Mouse (Mus musculus) intestine, postnatal 0 days (tissue): Measurements from ENCODE around the gene Myo16. TPM values are rescaled to one million over a fixed set of nuclear protein-coding genes. Genes with fewer than 3 reads are reported as not detected.

Experiments
- ATAC-seq: fragments of 200-750 bp; cut with Nextera tagmentation; 2 replicates; pipeline ENCODE4 v1.8.0; 2017; ENCODE audit warnings: mild to moderate bottlenecking, moderate TSS enrichment, moderate library complexity
- H3K27ac ChIP-seq: fragments of 300-500 bp; sonication (generic); 2 replicates; pipeline ENCODE4 v1.5.1; 2014; ENCODE audit warnings: mild to moderate bottlenecking, low read depth, low read length, moderate library complexity
- H3K27me3 ChIP-seq: fragments of 300-500 bp; sonication (generic); replicated peaks from 2 replicates; pipeline ENCODE4 v1.6.1; 2014; ENCODE audit warnings: low read length, mixed read lengths; ENCODE audit not compliant: control insufficient read depth, insufficient read depth
- H3K36me3 ChIP-seq: fragments of 300-500 bp; sonication (generic); 2 replicates; pipeline ENCODE4 v1.6.1; 2014; ENCODE audit warnings: mild to moderate bottlenecking, moderate library complexity; ENCODE audit not compliant: control insufficient read depth, insufficient read depth
- H3K4me1 ChIP-seq: fragments of 300-500 bp; sonication (generic); replicated peaks from 2 replicates; pipeline ENCODE4 v1.6.1; 2014; ENCODE audit warnings: antibody characterized with exemption, low read length, mixed read lengths; ENCODE audit not compliant: control insufficient read depth, insufficient read depth
- H3K4me2 ChIP-seq: fragments of 300-500 bp; sonication (generic); replicated peaks from 2 replicates; pipeline ENCODE4 v1.6.1; 2014; ENCODE audit warnings: low read depth, mild to moderate bottlenecking, moderate library complexity
- H3K4me3 ChIP-seq: fragments of 300-500 bp; sonication (generic); 2 replicates; pipeline ENCODE4 v1.5.1; 2014; ENCODE audit warnings: low read depth, low read length
- H3K9ac ChIP-seq: fragments of 300-500 bp; sonication (generic); 2 replicates; pipeline ENCODE4 v1.6.1; 2014; ENCODE audit warnings: mild to moderate bottlenecking, low read depth, low read length
- H3K9me3 ChIP-seq: fragments of 300-500 bp; sonication (generic); 2 replicates; pipeline ENCODE4 v1.6.1; 2016; ENCODE audit warnings: mixed run types; ENCODE audit not compliant: control insufficient read depth
- CTCF ChIP-seq: sonication (generic); IDR thresholded peaks from 2 replicates; pipeline ENCODE4 v1.5.1; 2016; ENCODE audit warnings: low read depth, mild to moderate bottlenecking, control low read depth, antibody characterized with exemption, moderate library complexity
- WGBS: fragments of 180-500 bp; shearing (Covaris S2); extraction: QIAGEN DNeasy Blood & Tissue Kit; methylation state at CpG from one replicate; pipeline ENCODE4 v1.1.7; 2014; 5-methylcytosine and 5-hydroxymethylcytosine counted together
- polyA plus RNA-seq: library from polyadenylated mRNA; unstranded; fragments of >200 nt; fragmentation: Nextera tagmentation; extraction: Ambion mirVana; gene quantifications from 2 replicates; pipeline ENCODE4 v1.2.1, GENCODE M21; 2015

Myo16 gene
- polyA plus RNA-seq, 1 experiment from 2014 or later: not detected

GRCm38 (mm10) chr8:10173033-10173747, 19.5 kb downstream of the Myo16 start:
- no peak overlapping the region for H3K9ac ChIP-seq
- no peaks in the 10 kb centered on the region for H3K4me1 ChIP-seq
- TF ChIP-seq CTCF: no peak
- ATAC-seq: no peak
- 72% methylated on average over 9 of the region's 9 CpGs for WGBS
- no peaks in the 10 kb centered on the region for H3K36me3 ChIP-seq
- no peak overlapping the region for H3K4me3 ChIP-seq
- H3K27ac ChIP-seq: no peak overlapping the region
- H3K27me3 ChIP-seq: no peaks in the 10 kb centered on the region
- H3K4me2 ChIP-seq: no peak overlapping the region
- H3K9me3 ChIP-seq: no peaks in the 10 kb centered on the region

GRCm38 (mm10) chr8:10174201-10174840, 20.6 kb downstream of the Myo16 start:
- Histone ChIP-seq H3K9ac (no peak overlapping the region), H3K4me3 (no peak overlapping the region), H3K27ac (no peak overlapping the region), H3K4me2 (no peak overlapping the region), H3K36me3 (no peaks in the 10 kb centered on the region), H3K4me1 (no peaks in the 10 kb centered on the region), H3K9me3 (no peaks in the 10 kb centered on the region), H3K27me3 (no peaks in the 10 kb centered on the region)
- TF ChIP-seq CTCF: no peak
- WGBS: 37% methylated on average over 5 of the region's 5 CpGs
- ATAC-seq: no peak

GRCm38 (mm10) chr8:10174841-10175680, 21.4 kb downstream of the Myo16 start:
- no peak overlapping the region for H3K4me2 ChIP-seq
- 77% methylated on average over 7 of the region's 7 CpGs for WGBS
- no peak for ATAC-seq
- no peaks in the 10 kb centered on the region for H3K4me1 ChIP-seq
- TF ChIP-seq CTCF: no peak
- H3K36me3 ChIP-seq: no peaks in the 10 kb centered on the region
- no peaks in the 10 kb centered on the region for H3K9me3 ChIP-seq
- no peak overlapping the region for H3K27ac ChIP-seq
- no peak overlapping the region for H3K9ac ChIP-seq
- no peaks in the 10 kb centered on the region for H3K27me3 ChIP-seq
- H3K4me3 ChIP-seq: no peak overlapping the region

GRCm38 (mm10) chr8:10175976-10176375, 22.3 kb downstream of the Myo16 start:
- ATAC-seq: no peak
- 83% methylated on average over 4 of the region's 4 CpGs for WGBS

GRCm38 (mm10) chr8:10177131-10177530, 23.4 kb downstream of the Myo16 start:
- no peak overlapping the region for H3K27ac ChIP-seq
- H3K4me2 ChIP-seq: no peak overlapping the region
- no peak for ATAC-seq
- H3K4me3 ChIP-seq: no peak overlapping the region
- no peak for TF ChIP-seq CTCF
- 67% methylated on average over 4 of the region's 4 CpGs for WGBS
- no peaks in the 10 kb centered on the region for H3K4me1 ChIP-seq
- no peaks in the 10 kb centered on the region for H3K9me3 ChIP-seq
- no peak overlapping the region for H3K9ac ChIP-seq
- H3K36me3 ChIP-seq: no peaks in the 10 kb centered on the region
- H3K27me3 ChIP-seq: no peaks in the 10 kb centered on the region

More at GRCm38 (mm10) chr8:10175976-10176375, 22.3 kb downstream of the Myo16 start:
- no peak for TF ChIP-seq CTCF
- H3K4me1 ChIP-seq: no peaks in the 10 kb centered on the region
- no peaks in the 10 kb centered on the region for H3K9me3 ChIP-seq
- H3K36me3 ChIP-seq: no peaks in the 10 kb centered on the region
- H3K4me2 ChIP-seq: no peak overlapping the region
- H3K27ac ChIP-seq: no peak overlapping the region
- H3K9ac ChIP-seq: no peak overlapping the region
- H3K27me3 ChIP-seq: no peaks in the 10 kb centered on the region
- no peak overlapping the region for H3K4me3 ChIP-seq

- no peak for ATAC-seq
- no peaks in the 10 kb centered on the region for H3K27me3 ChIP-seq
- no peak overlapping the region for H3K4me3 ChIP-seq
- no peaks in the 10 kb centered on the region for H3K4me1 ChIP-seq
- no peak overlapping the region for H3K27ac ChIP-seq
- H3K4me2 ChIP-seq: no peak overlapping the region
- TF ChIP-seq CTCF: no peak
- no peaks in the 10 kb centered on the region for H3K9me3 ChIP-seq
- no peaks in the 10 kb centered on the region for H3K36me3 ChIP-seq
- H3K9ac ChIP-seq: no peak overlapping the region
Observed at GRCm38 (mm10) chr8:10178986-10179385, 25.3 kb downstream of the Myo16 start.
